Mouse (Mus musculus): ENCODE data around the gene Selplg.

Selplg gene

GRCm38 (mm10) chr5:113832490-113832901 is at the start of gene Selplg:
Gene Selplg (minus strand): TSS chr5:113832644.
- no peak for DNase-seq (ENCODE audit: extremely low read depth, low read depth, low spot score)

- no peak for DNase-seq (ENCODE audit: extremely low read depth, low read depth, low spot score)
These were observed 48.7 kb upstream of the Selplg start for GRCm38 (mm10) chr5:113881136-113881535.

- no peak for DNase-seq (ENCODE audit: extremely low read depth, low read depth, low spot score)
These were observed 46.6 kb upstream of the Selplg start for GRCm38 (mm10) chr5:113878943-113879617.

- DNase-seq (ENCODE audit: extremely low read depth, low read depth, low spot score): no peak
These were observed 45.1 kb upstream of the Selplg start for GRCm38 (mm10) chr5:113877565-113877964.

- no peak for DNase-seq (ENCODE audit: extremely low read depth, low read depth, low spot score)
These were observed 43.7 kb upstream of the Selplg start for GRCm38 (mm10) chr5:113876176-113876575.

- no peak for DNase-seq (ENCODE audit: extremely low read depth, low read depth, low spot score)
These were observed 43.2 kb upstream of the Selplg start for GRCm38 (mm10) chr5:113875625-113876024.

- no peak for DNase-seq (ENCODE audit: extremely low read depth, low read depth, low spot score)
These were observed 41.9 kb upstream of the Selplg start for GRCm38 (mm10) chr5:113874063-113875024.

GRCm38 (mm10) chr5:113872936-113873912 is 40.8 kb upstream of the Selplg start:
- DNase-seq (ENCODE audit: extremely low read depth, low read depth, low spot score): no peak

GRCm38 (mm10) chr5:113871903-113872548 is 39.6 kb upstream of the Selplg start:
- DNase-seq (ENCODE audit: extremely low read depth, low read depth, low spot score): no peak

GRCm38 (mm10) chr5:113870393-113871040 is 38.1 kb upstream of the Selplg start:
- DNase-seq (ENCODE audit: extremely low read depth, low read depth, low spot score): no peak

- DNase-seq (ENCODE audit: extremely low read depth, low read depth, low spot score): no peak
These were observed 36.7 kb upstream of the Selplg start for GRCm38 (mm10) chr5:113869132-113869531.

- no peak for DNase-seq (ENCODE audit: extremely low read depth, low read depth, low spot score)
These were observed 32.5 kb upstream of the Selplg start for GRCm38 (mm10) chr5:113864992-113865391.

GRCm38 (mm10) chr5:113863994-113864393 is 31.6 kb upstream of the Selplg start:
- no peak for DNase-seq (ENCODE audit: extremely low read depth, low read depth, low spot score)

- no peak for DNase-seq (ENCODE audit: extremely low read depth, low read depth, low spot score)
These were observed 30.0 kb upstream of the Selplg start for GRCm38 (mm10) chr5:113862418-113862817.

GRCm38 (mm10) chr5:113861294-113861693 is 28.9 kb upstream of the Selplg start:
- DNase-seq (ENCODE audit: extremely low read depth, low read depth, low spot score): no peak

- no peak for DNase-seq (ENCODE audit: extremely low read depth, low read depth, low spot score)
These were observed 26.5 kb upstream of the Selplg start for GRCm38 (mm10) chr5:113858971-113859370.

GRCm38 (mm10) chr5:113858550-113858949 is 26.1 kb upstream of the Selplg start:
- DNase-seq (ENCODE audit: extremely low read depth, low read depth, low spot score): no peak

- DNase-seq (ENCODE audit: extremely low read depth, low read depth, low spot score): no peak
These were observed 25.2 kb upstream of the Selplg start for GRCm38 (mm10) chr5:113857631-113858030.

GRCm38 (mm10) chr5:113856631-113857030 is 24.2 kb upstream of the Selplg start:
- no peak for DNase-seq (ENCODE audit: extremely low read depth, low read depth, low spot score)

- no peak for DNase-seq (ENCODE audit: extremely low read depth, low read depth, low spot score)
These were observed 23.3 kb upstream of the Selplg start for GRCm38 (mm10) chr5:113855696-113856095.
